Mouse (Mus musculus): ENCODE results near the gene Diras2. TPM values are rescaled to one million over a fixed set of nuclear protein-coding genes. Genes with fewer than 3 reads are reported as not detected.
A peak's percentile ranks its signal among the peaks of the same experiment; 100 is the strongest.

Gene Diras2
- polyA plus RNA-seq, 1 experiment from 2014 or later = 0.70 TPM

- Histone ChIP-seq H3K4me1 (ENCODE audit: control insufficient read depth, insufficient read depth, low read length) (no peaks in the 10 kb centered on the region; the same call in 1 of the 2 replicates), H3K36me3 (ENCODE audit: control insufficient read depth, insufficient read depth, low read length) (no peaks in the 10 kb centered on the region), H3K4me3 (replicated peaks; ENCODE audit: low read length) (no peak overlapping the region), H3K27ac (ENCODE audit: low read length) (peak overlapping the region; percentile 6; the same call in 1 of the 2 replicates), H3K27me3 (ENCODE audit: control insufficient read depth, insufficient read depth, low read length) (no peaks in the 10 kb centered on the region), H3K9ac (ENCODE audit: low read length) (no peak overlapping the region), H3K9me3 (replicated peaks; ENCODE audit: control insufficient read depth, low read length) (no peaks in the 10 kb centered on the region), H3K4me2 (ENCODE audit: low read depth, low read length) (no peak overlapping the region)
- WGBS = 75% methylated on average over 9 of the region's 9 CpGs
- 0 out of 2 replicates have a peak, but pooled peaks have one; percentile 29 for ATAC-seq (ENCODE audit: insufficient read depth, low FRiP score)
Measured at GRCm38 (mm10) chr13:52572451-52573446, 41.7 kb upstream of the Diras2 start.

GRCm38 (mm10) chr13:52571591-52572384 is 40.7 kb upstream of the Diras2 start:
- ATAC-seq (ENCODE audit: insufficient read depth, low FRiP score) = no peak
- no peaks in the 10 kb centered on the region for H3K9me3 ChIP-seq (replicated peaks; ENCODE audit: control insufficient read depth, low read length)
- H3K9ac ChIP-seq (ENCODE audit: low read length) = no peak overlapping the region
- H3K36me3 ChIP-seq (ENCODE audit: control insufficient read depth, insufficient read depth, low read length) = no peaks in the 10 kb centered on the region
- 54% methylated on average over 11 of the region's 11 CpGs for WGBS
- H3K27me3 ChIP-seq (ENCODE audit: control insufficient read depth, insufficient read depth, low read length) = no peaks in the 10 kb centered on the region
- no peak overlapping the region for H3K4me2 ChIP-seq (ENCODE audit: low read depth, low read length)
- peak overlapping the region; percentile 6; the same call in 1 of the 2 replicates for H3K27ac ChIP-seq (ENCODE audit: low read length)
- H3K4me1 ChIP-seq (ENCODE audit: control insufficient read depth, insufficient read depth, low read length) = no peaks in the 10 kb centered on the region
- no peak overlapping the region for H3K4me3 ChIP-seq (replicated peaks; ENCODE audit: low read length)

GRCm38 (mm10) chr13:52570276-52570675 is 39.2 kb upstream of the Diras2 start:
- H3K36me3 ChIP-seq (ENCODE audit: control insufficient read depth, insufficient read depth, low read length) = no peaks in the 10 kb centered on the region
- ATAC-seq (ENCODE audit: insufficient read depth, low FRiP score) = no peak
- H3K27ac ChIP-seq (ENCODE audit: low read length) = no peak overlapping the region
- H3K27me3 ChIP-seq (ENCODE audit: control insufficient read depth, insufficient read depth, low read length) = no peaks in the 10 kb centered on the region
- no peak overlapping the region for H3K4me3 ChIP-seq (replicated peaks; ENCODE audit: low read length)
- WGBS = 89% methylated on average over 9 of the region's 9 CpGs
- no peak overlapping the region for H3K9ac ChIP-seq (ENCODE audit: low read length)
- H3K9me3 ChIP-seq (replicated peaks; ENCODE audit: control insufficient read depth, low read length) = no peaks in the 10 kb centered on the region
- H3K4me1 ChIP-seq (ENCODE audit: control insufficient read depth, insufficient read depth, low read length) = no peaks in the 10 kb centered on the region
- H3K4me2 ChIP-seq (ENCODE audit: low read depth, low read length) = no peak overlapping the region

GRCm38 (mm10) chr13:52569194-52569769 is 38.2 kb upstream of the Diras2 start:
- H3K27ac ChIP-seq (ENCODE audit: low read length) = no peak overlapping the region
- H3K9me3 ChIP-seq (replicated peaks; ENCODE audit: control insufficient read depth, low read length) = no peaks in the 10 kb centered on the region
- H3K4me1 ChIP-seq (ENCODE audit: control insufficient read depth, insufficient read depth, low read length) = no peaks in the 10 kb centered on the region
- H3K4me2 ChIP-seq (ENCODE audit: low read depth, low read length) = no peak overlapping the region
- H3K27me3 ChIP-seq (ENCODE audit: control insufficient read depth, insufficient read depth, low read length) = no peaks in the 10 kb centered on the region
- 55% methylated on average over 8 of the region's 8 CpGs for WGBS
- ATAC-seq (ENCODE audit: insufficient read depth, low FRiP score) = no peak
- no peaks in the 10 kb centered on the region for H3K36me3 ChIP-seq (ENCODE audit: control insufficient read depth, insufficient read depth, low read length)
- no peak overlapping the region for H3K4me3 ChIP-seq (replicated peaks; ENCODE audit: low read length)
- no peak overlapping the region for H3K9ac ChIP-seq (ENCODE audit: low read length)

- H3K9me3 ChIP-seq (replicated peaks; ENCODE audit: control insufficient read depth, low read length) = no peaks in the 10 kb centered on the region
- WGBS = 68% methylated on average over 7 of the region's 7 CpGs
- no peaks in the 10 kb centered on the region for H3K4me1 ChIP-seq (ENCODE audit: control insufficient read depth, insufficient read depth, low read length)
- H3K9ac ChIP-seq (ENCODE audit: low read length) = no peak overlapping the region
- no peak overlapping the region for H3K4me2 ChIP-seq (ENCODE audit: low read depth, low read length)
- no peaks in the 10 kb centered on the region for H3K27me3 ChIP-seq (ENCODE audit: control insufficient read depth, insufficient read depth, low read length)
- no peak for ATAC-seq (ENCODE audit: insufficient read depth, low FRiP score)
- H3K27ac ChIP-seq (ENCODE audit: low read length) = no peak overlapping the region
- H3K4me3 ChIP-seq (replicated peaks; ENCODE audit: low read length) = no peak overlapping the region
- H3K36me3 ChIP-seq (ENCODE audit: control insufficient read depth, insufficient read depth, low read length) = no peaks in the 10 kb centered on the region
Measured at GRCm38 (mm10) chr13:52566777-52567176, 35.7 kb upstream of the Diras2 start.

DNA sequence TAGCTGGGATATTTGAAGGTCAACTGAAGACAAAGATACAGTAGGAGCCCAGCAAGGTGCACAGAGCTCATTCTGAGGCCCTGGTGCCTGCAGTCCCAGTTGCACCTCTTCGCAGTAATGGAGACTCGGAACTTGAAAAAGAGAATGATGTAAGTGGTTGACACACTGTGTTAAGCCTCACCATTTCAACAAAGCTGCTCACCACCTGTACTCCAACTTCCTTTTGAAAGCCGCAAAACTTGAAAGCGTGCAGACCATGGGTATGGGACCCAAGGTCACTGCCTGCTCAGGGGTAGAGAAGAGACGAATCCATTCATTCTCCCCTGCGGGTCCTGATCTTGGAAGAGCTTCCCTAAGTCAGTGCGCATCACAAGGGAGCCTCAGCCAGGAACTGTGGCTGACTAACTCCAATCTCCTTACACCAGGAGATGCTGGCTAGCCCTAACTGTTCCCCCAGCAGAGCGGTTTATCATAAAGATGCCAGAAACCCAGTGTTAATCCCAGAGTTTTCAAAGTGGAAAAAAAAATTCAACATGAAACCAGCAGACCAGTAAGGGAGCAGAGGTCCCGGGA is 35.2 kb upstream of the Diras2 start:
- H3K4me1 ChIP-seq (ENCODE audit: control insufficient read depth, insufficient read depth, low read length) = no peaks in the 10 kb centered on the region
- ATAC-seq (ENCODE audit: insufficient read depth, low FRiP score) = no peak
- H3K4me3 ChIP-seq (replicated peaks; ENCODE audit: low read length) = no peak overlapping the region
- H3K36me3 ChIP-seq (ENCODE audit: control insufficient read depth, insufficient read depth, low read length) = no peaks in the 10 kb centered on the region
- no peak overlapping the region for H3K4me2 ChIP-seq (ENCODE audit: low read depth, low read length)
- H3K27me3 ChIP-seq (ENCODE audit: control insufficient read depth, insufficient read depth, low read length) = no peaks in the 10 kb centered on the region
- 86% methylated on average over 9 of the region's 9 CpGs for WGBS
- no peak overlapping the region for H3K27ac ChIP-seq (ENCODE audit: low read length)
- no peaks in the 10 kb centered on the region for H3K9me3 ChIP-seq (replicated peaks; ENCODE audit: control insufficient read depth, low read length)
- no peak overlapping the region for H3K9ac ChIP-seq (ENCODE audit: low read length)

GRCm38 (mm10) chr13:52565103-52565739 is 34.1 kb upstream of the Diras2 start:
- Histone ChIP-seq H3K27me3 (ENCODE audit: control insufficient read depth, insufficient read depth, low read length) (no peaks in the 10 kb centered on the region), H3K36me3 (ENCODE audit: control insufficient read depth, insufficient read depth, low read length) (no peaks in the 10 kb centered on the region), H3K9ac (ENCODE audit: low read length) (no peak overlapping the region), H3K4me2 (ENCODE audit: low read depth, low read length) (no peak overlapping the region), H3K27ac (ENCODE audit: low read length) (no peak overlapping the region), H3K4me1 (ENCODE audit: control insufficient read depth, insufficient read depth, low read length) (no peaks in the 10 kb centered on the region), H3K9me3 (replicated peaks; ENCODE audit: control insufficient read depth, low read length) (no peaks in the 10 kb centered on the region), H3K4me3 (replicated peaks; ENCODE audit: low read length) (no peak overlapping the region)
- no peak for ATAC-seq (ENCODE audit: insufficient read depth, low FRiP score)
- WGBS = 84% methylated on average over 18 of the region's 18 CpGs

DNA sequence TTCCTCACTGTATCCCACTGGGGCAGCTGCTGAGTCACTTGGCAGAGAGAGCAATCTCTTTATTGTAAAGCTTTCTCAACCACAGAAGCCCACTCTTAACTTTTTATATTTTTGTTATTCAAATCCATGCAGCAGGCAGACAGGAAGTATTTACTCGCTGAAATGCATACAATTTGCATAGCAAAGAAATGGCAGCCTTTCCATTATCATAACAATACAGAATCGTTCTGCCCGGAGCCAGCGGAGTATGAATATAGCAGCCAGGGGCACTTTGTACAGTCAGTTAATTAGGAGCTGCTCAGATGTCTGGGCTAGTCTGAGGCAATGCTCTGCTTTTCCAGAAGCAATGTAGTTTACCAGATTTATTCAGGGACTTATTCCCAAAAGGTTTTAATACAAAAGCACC is 31.1 kb upstream of the Diras2 start:
- H3K27ac ChIP-seq (ENCODE audit: low read length) = no peak overlapping the region
- no peaks in the 10 kb centered on the region for H3K9me3 ChIP-seq (replicated peaks; ENCODE audit: control insufficient read depth, low read length)
- no peaks in the 10 kb centered on the region for H3K27me3 ChIP-seq (ENCODE audit: control insufficient read depth, insufficient read depth, low read length)
- no peaks in the 10 kb centered on the region for H3K4me1 ChIP-seq (ENCODE audit: control insufficient read depth, insufficient read depth, low read length)
- H3K4me3 ChIP-seq (replicated peaks; ENCODE audit: low read length) = no peak overlapping the region
- no peak overlapping the region for H3K9ac ChIP-seq (ENCODE audit: low read length)
- no peak for ATAC-seq (ENCODE audit: insufficient read depth, low FRiP score)
- H3K4me2 ChIP-seq (ENCODE audit: low read depth, low read length) = no peak overlapping the region
- H3K36me3 ChIP-seq (ENCODE audit: control insufficient read depth, insufficient read depth, low read length) = no peaks in the 10 kb centered on the region
- 48% methylated on average over 4 of the region's 4 CpGs for WGBS

Measured in stomach, embryonic 16.5 days (tissue).